Mouse (Mus musculus): ENCODE results near the gene Notch1. TPM values are rescaled to one million over a fixed set of nuclear protein-coding genes. Genes with fewer than 3 reads are reported as not detected.

The Notch1 gene
- total and polyA plus RNA-seq, 3 experiments = 0.06 TPM; not detected in 2

- Histone ChIP-seq H3K4me3 (ENCODE audit: control insufficient read depth in 1 of 2, insufficient read depth in 1 of 2, low read depth in 2 of 2, low read length in 2 of 2) (no peak overlapping the region), H3K36me3 (ENCODE audit: control insufficient read depth in 1 of 2, insufficient read depth in 2 of 2, low read length in 2 of 2) (no peaks in the 10 kb centered on the region), H3K27ac (ENCODE audit: control insufficient read depth, low read depth, low read length) (no peak overlapping the region), H3K79me2 (ENCODE audit: control insufficient read depth, insufficient read depth, low read length, poor library complexity) (no peaks in the 10 kb centered on the region), H3K27me3 (ENCODE audit: control insufficient read depth in 1 of 2, insufficient read depth in 2 of 2, low read length in 2 of 2) (peaks cover 0 to 3% of the 10 kb centered on the region in 2 experiments; a peak in 1 of 4 replicates), H3K9ac (ENCODE audit: control insufficient read depth, low read depth, low read length, poor library complexity, severe bottlenecking) (no peak overlapping the region), H3K4me1 (ENCODE audit: control insufficient read depth in 1 of 2, insufficient read depth in 2 of 2, low read length in 2 of 2) (no peaks in the 10 kb centered on the region), H3K9me3 (replicated peaks; ENCODE audit: insufficient read depth, low read length) (no peaks in the 10 kb centered on the region)
- TF ChIP-seq E2F4 (IDR thresholded peaks at IDR 0.05; ENCODE audit: borderline replicate concordance, low read depth, low read length) = no peak
- no peak for TF ChIP-seq RAD21 (IDR thresholded peaks at IDR 0.05; ENCODE audit: low read depth, low read length)
- no peak for TF ChIP-seq CHD2 (IDR thresholded peaks at IDR 0.05; ENCODE audit: low read length)
- no peak for TF ChIP-seq EP300 (IDR thresholded peaks at IDR 0.05; ENCODE audit: low read depth in 1 of 2, low read length in 2 of 2)
- TF ChIP-seq MAZ (IDR thresholded peaks at IDR 0.05; ENCODE audit: low read depth, low read length) = no peak
- no peak for TF ChIP-seq ELF1 (IDR thresholded peaks at IDR 0.05; ENCODE audit: low read depth, low read length)
- no peak for TF ChIP-seq TAL1 (IDR thresholded peaks at IDR 0.05; ENCODE audit: low read length)
- no peak for TF ChIP-seq ZC3H11A (IDR thresholded peaks at IDR 0.05; ENCODE audit: low read depth, low read length)
- DNase-seq (ENCODE audit: low read depth, low spot score) = no peak
Observed at GRCm38 (mm10) chr2:26508661-26509060, 7.8 kb downstream of the Notch1 start.

- H3K27ac ChIP-seq (ENCODE audit: control insufficient read depth, low read depth, low read length) = no peak overlapping the region
- no peak for TF ChIP-seq USF2 (IDR thresholded peaks at IDR 0.05; ENCODE audit: borderline replicate concordance in 1 of 2, insufficient read depth in 1 of 2, low read depth in 1 of 2, low read length in 2 of 2)
- TF ChIP-seq ZMIZ1 (IDR thresholded peaks at IDR 0.05; ENCODE audit: low read depth, low read length) = no peak
- no peak for TF ChIP-seq USF1 (IDR thresholded peaks at IDR 0.05; ENCODE audit: low read depth, low read length)
- TF ChIP-seq SMC3 (IDR thresholded peaks at IDR 0.05; ENCODE audit: low read depth, low read length) = no peak
- TF ChIP-seq ZNF384 (IDR thresholded peaks at IDR 0.05; ENCODE audit: low read depth, low read length) = no peak
- TF ChIP-seq NELFE (IDR thresholded peaks at IDR 0.05; ENCODE audit: low read depth, low read length) = no peak
- TF ChIP-seq GATA1 (IDR thresholded peaks at IDR 0.05; ENCODE audit: low read depth, low read length) = no peak
- TF ChIP-seq E2F4 (IDR thresholded peaks at IDR 0.05; ENCODE audit: borderline replicate concordance, low read depth, low read length) = no peak
- TF ChIP-seq UBTF (IDR thresholded peaks at IDR 0.05; ENCODE audit: borderline replicate concordance, insufficient read depth, low read depth, low read length) = no peak
- no peak for TF ChIP-seq MAX (IDR thresholded peaks at IDR 0.05; ENCODE audit: low read length)
- TF ChIP-seq ETS1 (IDR thresholded peaks at IDR 0.05; ENCODE audit: low read depth, low read length) = no peak
- TF ChIP-seq BHLHE40 (IDR thresholded peaks at IDR 0.05; ENCODE audit: borderline replicate concordance, low read depth, low read length) = no peak
- TF ChIP-seq RAD21 (IDR thresholded peaks at IDR 0.05; ENCODE audit: low read depth, low read length) = no peak
- TF ChIP-seq CHD1 (IDR thresholded peaks at IDR 0.05; ENCODE audit: low read depth, low read length) = no peak
- TF ChIP-seq POLR2AphosphoS5 (IDR thresholded peaks at IDR 0.05; ENCODE audit: borderline replicate concordance, low read depth, low read length) = no peak
- no peak for TF ChIP-seq KAT2A (conservative IDR thresholded peaks at IDR 0.05; ENCODE audit: low read depth, low read length)
- TF ChIP-seq MYC (IDR thresholded peaks at IDR 0.05; ENCODE audit: low read depth, low read length) = no peak
- no peak overlapping the region for H3K4me3 ChIP-seq (ENCODE audit: control insufficient read depth in 1 of 2, insufficient read depth in 1 of 2, low read depth in 2 of 2, low read length in 2 of 2)
- no peak overlapping the region for H3K9ac ChIP-seq (ENCODE audit: control insufficient read depth, low read depth, low read length, poor library complexity, severe bottlenecking)
- H3K36me3 ChIP-seq (ENCODE audit: control insufficient read depth in 1 of 2, insufficient read depth in 2 of 2, low read length in 2 of 2) = no peaks in the 10 kb centered on the region
- H3K9me3 ChIP-seq (replicated peaks; ENCODE audit: insufficient read depth, low read length) = no peaks in the 10 kb centered on the region
- no peaks in the 10 kb centered on the region for H3K79me2 ChIP-seq (ENCODE audit: control insufficient read depth, insufficient read depth, low read length, poor library complexity)
- no peaks in the 10 kb centered on the region for H3K4me1 ChIP-seq (ENCODE audit: control insufficient read depth in 1 of 2, insufficient read depth in 2 of 2, low read length in 2 of 2)
- peaks cover 0 to 3% of the 10 kb centered on the region in 2 experiments; a peak in 1 of 4 replicates for H3K27me3 ChIP-seq (ENCODE audit: control insufficient read depth in 1 of 2, insufficient read depth in 2 of 2, low read length in 2 of 2)
- DNase-seq (ENCODE audit: low read depth, low spot score) = no peak
Observed at GRCm38 (mm10) chr2:26507961-26508391, 8.5 kb downstream of the Notch1 start.

All from MEL (cell line).